Comparison of ENCODE assay signal across 8 mouse cellular contexts in genomic region chr1:118457256-118457882, GRCm38 (mm10).
DNase-seq lines count a peak whose midpoint lies in the region; ATAC-seq lines count a peak whose summit lies in the region.

No protein-coding gene starts in this region.

- peak; percentile 37 to 46 for DNase-seq in cerebellum, adult 18-20 months
- DNase-seq in cerebellum, postnatal 4 days (ENCODE audit: low spot score in 2 of 2), result no peak
- DNase-seq in neural tube, embryonic 11.5 days (ENCODE audit: low spot score), result no peak
- no peak for DNase-seq in neural tube, embryonic 10.5 days (ENCODE audit: extremely low spot score, low spot score)
- no peak for DNase-seq in B cell, adult 2 months
- no peak for DNase-seq in embryo, embryonic 9.5 days (ENCODE audit: extremely low spot score)

- ATAC-seq in neural tube, embryonic 11.5 days (ENCODE audit: insufficient read depth, low FRiP score, low TSS enrichment), result no peak
- no peak for ATAC-seq in hindbrain, embryonic 16.5 days
- ATAC-seq in midbrain, embryonic 12.5 days (ENCODE audit: low FRiP score, low read depth), result no peak

- H3K4me3 ChIP-seq in neural tube, embryonic 11.5 days (ENCODE audit: low read depth, low read length), result no peak overlapping the region
- no peak overlapping the region for H3K4me3 ChIP-seq in hindbrain, embryonic 16.5 days (ENCODE audit: low read length)
- no peak overlapping the region for H3K4me3 ChIP-seq in midbrain, embryonic 12.5 days

- H3K9ac ChIP-seq in neural tube, embryonic 11.5 days (ENCODE audit: low read length), result no peak overlapping the region
- peak overlapping the region; percentile 23; the same call in 1 of the 2 replicates for H3K9ac ChIP-seq in hindbrain, embryonic 16.5 days (ENCODE audit: low read depth, low read length)
- H3K9ac ChIP-seq in midbrain, embryonic 12.5 days (replicated peaks), result 0 out of 2 replicates have a peak overlapping the region, but pooled peaks have one; percentile 24

- H3K4me2 ChIP-seq in neural tube, embryonic 11.5 days (ENCODE audit: low read depth), result no peak overlapping the region; the same call in 1 of the 2 replicates
- H3K4me2 ChIP-seq in hindbrain, embryonic 16.5 days (ENCODE audit: low read length), result peak overlapping the region; percentile 39
- H3K4me2 ChIP-seq in midbrain, embryonic 12.5 days (replicated peaks), result peak overlapping the region; percentile 71; the same call in 1 of the 2 replicates

- H3K27me3 ChIP-seq in neural tube, embryonic 11.5 days (ENCODE audit: control insufficient read depth, insufficient read depth, low read length), result no peaks in the 10 kb centered on the region
- H3K27me3 ChIP-seq in hindbrain, embryonic 16.5 days (replicated peaks; ENCODE audit: control insufficient read depth, insufficient read depth, low read length), result no peaks in the 10 kb centered on the region
- H3K27me3 ChIP-seq in midbrain, embryonic 12.5 days, result no peaks in the 10 kb centered on the region

- H3K9me3 ChIP-seq in neural tube, embryonic 11.5 days (ENCODE audit: control insufficient read depth, low read length), result no peaks in the 10 kb centered on the region
- H3K9me3 ChIP-seq in hindbrain, embryonic 16.5 days (ENCODE audit: control insufficient read depth, low read length), result no peaks in the 10 kb centered on the region
- H3K9me3 ChIP-seq in midbrain, embryonic 12.5 days, result no peaks in the 10 kb centered on the region

- 0 out of 2 replicates have a peak overlapping the region, but pooled peaks have one; percentile 39 for H3K27ac ChIP-seq in neural tube, embryonic 11.5 days (ENCODE audit: low read depth, low read length)
- H3K27ac ChIP-seq in hindbrain, embryonic 16.5 days (ENCODE audit: low read depth, low read length), result peak overlapping the region; percentile 44; the same call in 1 of the 2 replicates
- peak overlapping the region; percentile 58 for H3K27ac ChIP-seq in midbrain, embryonic 12.5 days (replicated peaks)

- H3K4me1 ChIP-seq in neural tube, embryonic 11.5 days (ENCODE audit: control insufficient read depth, insufficient read depth, low read length), result peaks cover 18% of the 10 kb centered on the region
- H3K4me1 ChIP-seq in hindbrain, embryonic 16.5 days (ENCODE audit: control insufficient read depth, insufficient read depth, low read depth, low read length), result peaks cover 28% of the 10 kb centered on the region
- H3K4me1 ChIP-seq in midbrain, embryonic 12.5 days, result peaks cover 47% of the 10 kb centered on the region

- WGBS in neural tube, embryonic 11.5 days, result 61% methylated on average over 11 of the region's 11 CpGs
- 39% methylated on average over 11 of the region's 11 CpGs for WGBS in hindbrain, embryonic 16.5 days
- 56% methylated on average over 11 of the region's 11 CpGs for WGBS in midbrain, embryonic 12.5 days

- no peaks in the 10 kb centered on the region for H3K36me3 ChIP-seq in neural tube, embryonic 11.5 days (ENCODE audit: control insufficient read depth, insufficient read depth, low read length)
- peaks cover 3% of the 10 kb centered on the region; the same call in 1 of the 2 replicates for H3K36me3 ChIP-seq in hindbrain, embryonic 16.5 days (ENCODE audit: control insufficient read depth, insufficient read depth, low read length)
- peaks cover 17% of the 10 kb centered on the region for H3K36me3 ChIP-seq in midbrain, embryonic 12.5 days

Comparison
In these comparisons a context has a peak if more than half of its experiments do, and no peak if none do; other contexts are left out.
1. DNase-seq: peak in cerebellum, adult 18-20 months (2 of 2); none in cerebellum, postnatal 4 days (0 of 2), neural tube, embryonic 11.5 days (single experiment), neural tube, embryonic 10.5 days (single experiment), B cell, adult 2 months (0 of 2) and embryo, embryonic 9.5 days (single experiment).
2. Peak in every context shown above with its lines, with median percentiles within 50 percentile points of each other: H3K27ac ChIP-seq.